In genomic region chr7:127112921-127113597, GRCm38 (mm10) we compare ENCODE assay signal across 16 mouse cellular contexts. TPM values are rescaled to one million over a fixed set of nuclear protein-coding genes. Genes with fewer than 3 reads are reported as not detected.
DNase-seq lines count a peak whose midpoint lies in the region; ATAC-seq and TF ChIP-seq lines count a peak whose summit lies in the region.
"Had no signal": no experiment of that assay in that cellular context is flagged by ENCODE, and none has a peak within 500 bp of the region (broad histone marks: within the 10 kb centered on the region; RNA-seq: fewer than 3 reads in every experiment).

No protein-coding gene starts in this region.

- H3K4me1 ChIP-seq in spleen, adult 2 months (ENCODE audit: control insufficient read depth, insufficient read depth, insufficient read length) = peaks cover 23% of the 10 kb centered on the region; the same call in 1 of the 2 replicates
- peaks cover 2 to 28% of the 10 kb centered on the region in 2 experiments; a peak in 3 of 4 replicates for H3K4me1 ChIP-seq in MEL (ENCODE audit: control insufficient read depth in 1 of 2, insufficient read depth in 2 of 2, low read length in 2 of 2)
- H3K4me1 ChIP-seq in intestine, postnatal 0 days (replicated peaks; ENCODE audit: control insufficient read depth, insufficient read depth, low read length) = peaks cover 6% of the 10 kb centered on the region

- no peak overlapping the region; the same call in 1 of the 2 replicates for H3K4me3 ChIP-seq in spleen, adult 2 months (ENCODE audit: extremely low read depth, insufficient read depth, insufficient read length)
- H3K4me3 ChIP-seq in MEL (ENCODE audit: control insufficient read depth in 1 of 2, insufficient read depth in 1 of 2, low read depth in 2 of 2, low read length in 2 of 2) = no peak overlapping the region
- no peak overlapping the region for H3K4me3 ChIP-seq in intestine, postnatal 0 days (ENCODE audit: low read depth, low read length)
- H3K4me3 ChIP-seq: embryonic facial prominence, embryonic 10.5 days; heart, embryonic 15.5 days; limb, embryonic 15.5 days; neural tube, embryonic 13.5 days had no signal

- H3K36me3 ChIP-seq in spleen, adult 2 months (ENCODE audit: control insufficient read depth, insufficient read depth, low read length) = no peaks in the 10 kb centered on the region
- peaks cover 0 to 17% of the 10 kb centered on the region in 2 experiments; a peak in 2 of 4 replicates for H3K36me3 ChIP-seq in MEL (ENCODE audit: control insufficient read depth in 1 of 2, insufficient read depth in 2 of 2, low read length in 2 of 2)
- no peaks in the 10 kb centered on the region for H3K36me3 ChIP-seq in intestine, postnatal 0 days (ENCODE audit: control insufficient read depth, insufficient read depth)
- H3K36me3 ChIP-seq: embryonic facial prominence, embryonic 10.5 days; heart, embryonic 15.5 days; limb, embryonic 15.5 days; neural tube, embryonic 13.5 days had no signal

- ATAC-seq in intestine, postnatal 0 days = no peak
- no peak for ATAC-seq in frontal cortex, adult (ENCODE audit: low TSS enrichment)

- 9% methylated on average over 9 of the region's 9 CpGs for WGBS in spleen, adult 2 months
- WGBS in intestine, postnatal 0 days = 42% methylated on average over 9 of the region's 9 CpGs

- H3K27me3 ChIP-seq in spleen, adult 2 months (ENCODE audit: control insufficient read depth, insufficient read depth, low read length) = no peaks in the 10 kb centered on the region
- no peaks in the 10 kb centered on the region for H3K27me3 ChIP-seq in MEL (ENCODE audit: control insufficient read depth in 1 of 2, insufficient read depth in 2 of 2, low read length in 2 of 2)
- H3K27me3 ChIP-seq in intestine, postnatal 0 days (replicated peaks; ENCODE audit: control insufficient read depth, insufficient read depth, low read length) = 0 out of 2 replicates have a peak, but pooled peaks cover 4% of the 10 kb centered on the region
- H3K27me3 ChIP-seq: heart, embryonic 15.5 days; limb, embryonic 15.5 days; neural tube, embryonic 13.5 days had no signal

- no peak for TF ChIP-seq CTCF in spleen, adult 2 months (IDR thresholded peaks at IDR 0.05; ENCODE audit: extremely low read depth, insufficient read depth, insufficient read length, insufficient replicate concordance)
- no peak for TF ChIP-seq CTCF in MEL (IDR thresholded peaks at IDR 0.05 in 2 of 3, conservative IDR thresholded peaks at IDR 0.05 in 1 of 3; ENCODE audit: control insufficient read depth in 1 of 3, insufficient read depth in 1 of 3, low read depth in 2 of 3, low read length in 3 of 3, poor library complexity in 1 of 3, severe bottlenecking in 1 of 3)
- TF ChIP-seq CTCF in intestine, postnatal 0 days (IDR thresholded peaks at IDR 0.05; ENCODE audit: low read depth) = no peak

- peak overlapping the region; percentile 71 for H3K27ac ChIP-seq in spleen, adult 2 months (ENCODE audit: insufficient read depth, low read length)
- peak overlapping the region; percentile 56 for H3K27ac ChIP-seq in MEL (ENCODE audit: control insufficient read depth, low read depth, low read length)
- H3K27ac ChIP-seq in intestine, postnatal 0 days (ENCODE audit: low read depth, low read length) = no peak overlapping the region
- H3K27ac ChIP-seq: embryonic facial prominence, embryonic 10.5 days; heart, embryonic 15.5 days; macrophage; neural tube, embryonic 13.5 days had no signal

- no peak for DNase-seq in spleen, adult 2 months (ENCODE audit: low read depth in 1 of 2, low spot score in 2 of 2)
- no peak for DNase-seq in spleen, postnatal 14 days (ENCODE audit: low spot score in 2 of 2)
- DNase-seq in MEL (ENCODE audit: low read depth, low spot score) = no peak
- peak; percentile 34 to 47 for DNase-seq in thymus, postnatal 36 days
- no peak for DNase-seq in right cerebral cortex, postnatal 36 days (ENCODE audit: low spot score in 2 of 2)
- DNase-seq: cerebellum, adult 2 months; right cerebral cortex, postnatal 14 days had no signal

- 0 out of 2 replicates have a peak overlapping the region, but pooled peaks have one; percentile 39 for H3K4me2 ChIP-seq in intestine, postnatal 0 days (replicated peaks; ENCODE audit: low read depth)
- H3K4me2 ChIP-seq: heart, embryonic 15.5 days; limb, embryonic 15.5 days; neural tube, embryonic 13.5 days had no signal

- H3K79me2 ChIP-seq in MEL (ENCODE audit: control insufficient read depth, insufficient read depth, low read length, poor library complexity) = no peaks in the 10 kb centered on the region

- TF ChIP-seq RAD21 in MEL (IDR thresholded peaks at IDR 0.05; ENCODE audit: low read depth, low read length) = no peak

- no peaks in the 10 kb centered on the region for H3K9me3 ChIP-seq in MEL (replicated peaks; ENCODE audit: insufficient read depth, low read length)
- H3K9me3 ChIP-seq in intestine, postnatal 0 days (ENCODE audit: control insufficient read depth) = no peaks in the 10 kb centered on the region
- H3K9me3 ChIP-seq: embryonic facial prominence, embryonic 10.5 days; heart, embryonic 15.5 days; limb, embryonic 15.5 days; neural tube, embryonic 13.5 days had no signal

- peak overlapping the region; percentile 42 for H3K9ac ChIP-seq in MEL (ENCODE audit: control insufficient read depth, low read depth, low read length, poor library complexity, severe bottlenecking)
- no peak overlapping the region for H3K9ac ChIP-seq in intestine, postnatal 0 days (ENCODE audit: low read depth, low read length)
- H3K9ac ChIP-seq: heart, embryonic 15.5 days; limb, embryonic 15.5 days; neural tube, embryonic 13.5 days had no signal

- no peak for TF ChIP-seq POLR2A in spleen, adult 2 months (IDR thresholded peaks at IDR 0.05; ENCODE audit: low read depth, low read length)
- no peak for TF ChIP-seq POLR2A in MEL (IDR thresholded peaks at IDR 0.05; ENCODE audit: control insufficient read depth in 1 of 2, insufficient read depth in 1 of 2, low read depth in 1 of 2, low read length in 2 of 2, poor library complexity in 1 of 2)

- no peak for TF ChIP-seq EP300 in MEL (IDR thresholded peaks at IDR 0.05; ENCODE audit: low read depth in 1 of 2, low read length in 2 of 2)

TF ChIP-seq in MEL, 35 proteins besides CTCF, POLR2A, EP300 and RAD21:
- TF ChIP-seq ZMIZ1 (IDR thresholded peaks at IDR 0.05; ENCODE audit: low read depth, low read length) (no peak), NELFE (IDR thresholded peaks at IDR 0.05; ENCODE audit: low read depth, low read length) (no peak; the same call in 1 of the 2 replicates), MEF2A (IDR thresholded peaks at IDR 0.05; ENCODE audit: extremely low read depth, insufficient replicate concordance, low read depth, low read length, poor library complexity, severe bottlenecking) (no peak), SMC3 (IDR thresholded peaks at IDR 0.05; ENCODE audit: low read depth, low read length) (no peak), MYB (IDR thresholded peaks at IDR 0.05; ENCODE audit: low read depth, low read length) (no peak), MAX (IDR thresholded peaks at IDR 0.05; ENCODE audit: low read length) (no peak), ZC3H11A (IDR thresholded peaks at IDR 0.05; ENCODE audit: low read depth, low read length) (no peak), ZKSCAN1 (IDR thresholded peaks at IDR 0.05; ENCODE audit: low read depth, low read length) (no peak), TCF12 (IDR thresholded peaks at IDR 0.05; ENCODE audit: low read depth, low read length) (no peak), JUND (IDR thresholded peaks at IDR 0.05; ENCODE audit: low read depth, low read length) (no peak), MAFK (IDR thresholded peaks at IDR 0.05; ENCODE audit: borderline replicate concordance, low read depth, low read length) (no peak), MYC (IDR thresholded peaks at IDR 0.05; ENCODE audit: low read depth, low read length) (no peak), GATA1 (IDR thresholded peaks at IDR 0.05; ENCODE audit: low read depth, low read length) (no peak), MAZ (IDR thresholded peaks at IDR 0.05; ENCODE audit: low read depth, low read length) (no peak), NRF1 (IDR thresholded peaks at IDR 0.05; ENCODE audit: insufficient read depth, low read depth, low read length, poor library complexity, severe bottlenecking) (no peak), UBTF (IDR thresholded peaks at IDR 0.05; ENCODE audit: borderline replicate concordance, insufficient read depth, low read depth, low read length) (no peak), RCOR1 (IDR thresholded peaks at IDR 0.05; ENCODE audit: low read depth, low read length) (no peak), POLR2AphosphoS2 (IDR thresholded peaks at IDR 0.05; ENCODE audit: low read length) (no peak), USF1 (IDR thresholded peaks at IDR 0.05; ENCODE audit: low read depth, low read length) (no peak)

RNA-seq across cellular contexts. Expression of gene Qprt, which starts 9.0 kb away (rescaled TPM):
- polyA plus RNA-seq in spleen, adult 2 months (2012; rRNA removed) = 5.5 and 5.8 TPM in 2 replicates
- 2.5 and 2.7 TPM in 2 replicates for total RNA-seq in MEL (2012; rRNA removed)
- 1 to 10 TPM in 1 of 2 experiments, not detected in 1; 3.7 TPM for polyA plus RNA-seq in MEL (2012; ENCODE audit: insufficient read depth in 1 of 2, insufficient read length in 2 of 2, low read depth in 1 of 2, low replicate concordance in 2 of 2, missing spikeins in 1 of 2)
- polyA plus RNA-seq in intestine, postnatal 0 days (2015; fragmentation: Nextera tagmentation; extraction: Ambion mirVana) = 1.8 and 2.0 TPM in 2 replicates
- polyA plus RNA-seq: macrophage had no signal

RNA-seq across cellular contexts. Expression of gene AI467606, which starts 21.9 kb away (rescaled TPM):
- 135 and 221 TPM in 2 replicates for polyA plus RNA-seq in spleen, adult 2 months (2012; rRNA removed)
- total RNA-seq in MEL (2012; rRNA removed) = 51.1 and 54.9 TPM in 2 replicates
- polyA plus RNA-seq in MEL (2012; ENCODE audit: insufficient read depth in 1 of 2, insufficient read length in 2 of 2, low read depth in 1 of 2, low replicate concordance in 2 of 2, missing spikeins in 1 of 2) = 100 to 1,000 TPM in 1 of 2 experiments, 10 to 100 TPM in 1; 79.4 to 101 TPM
- 5.2 and 5.8 TPM in 2 replicates for polyA plus RNA-seq in intestine, postnatal 0 days (2015; fragmentation: Nextera tagmentation; extraction: Ambion mirVana)

RNA-seq across cellular contexts. Expression of gene Spn, which starts 24.6 kb away (rescaled TPM):
- 54.6 and 56.6 TPM in 2 replicates for polyA plus RNA-seq in spleen, adult 2 months (2012; rRNA removed)
- total RNA-seq in MEL (2012; rRNA removed) = 169 and 182 TPM in 2 replicates
- 100 to 1,000 TPM; 135 to 184 TPM for polyA plus RNA-seq in MEL (2012; ENCODE audit: insufficient read depth in 1 of 2, insufficient read length in 2 of 2, low read depth in 1 of 2, low replicate concordance in 2 of 2, missing spikeins in 1 of 2)
- 0.09 and 0.13 TPM in 2 replicates for polyA plus RNA-seq in intestine, postnatal 0 days (2015; fragmentation: Nextera tagmentation; extraction: Ambion mirVana)

RNA-seq across cellular contexts. Expression of gene Zg16, which starts 25.9 kb away (rescaled TPM):
- polyA plus RNA-seq in spleen, adult 2 months (2012; rRNA removed) = 1,018 and 1,065 TPM in 2 replicates
- total RNA-seq in MEL (2012; rRNA removed) = 57.1 and 89.3 TPM in 2 replicates
- 10 to 100 TPM in 1 of 2 experiments, not detected in 1; 50.4 TPM for polyA plus RNA-seq in MEL (2012; ENCODE audit: insufficient read depth in 1 of 2, insufficient read length in 2 of 2, low read depth in 1 of 2, low replicate concordance in 2 of 2, missing spikeins in 1 of 2)
- polyA plus RNA-seq in intestine, postnatal 0 days (2015; fragmentation: Nextera tagmentation; extraction: Ambion mirVana) = 175 and 225 TPM in 2 replicates
- total RNA-seq: gastrocnemius, adult 8-10 months had no signal
- polyA plus RNA-seq: embryonic facial prominence, embryonic 10.5 days; forebrain, embryonic 11.5 days; heart, embryonic 15.5 days; limb, embryonic 15.5 days; macrophage; neural tube, embryonic 13.5 days had no signal

Comparison
In these comparisons a context has a peak if more than half of its experiments do, and no peak if none do; other contexts are left out.
1. DNase-seq: peak in thymus, postnatal 36 days (2 of 2); none in spleen, adult 2 months (0 of 2), spleen, postnatal 14 days (0 of 2), MEL (single experiment) and right cerebral cortex, postnatal 36 days (0 of 2).
2. RNA of gene AI467606, which starts 21.9 kb away (polyA plus RNA-seq): 135 to 221 TPM in spleen, adult 2 months and 79.4 to 101 TPM in MEL; 5.2 to 5.8 TPM in intestine, postnatal 0 days; every median in the first group is over 10 times any median in the second.
3. RNA of gene Spn, which starts 24.6 kb away (polyA plus RNA-seq): 135 to 184 TPM in MEL and 54.6 to 56.6 TPM in spleen, adult 2 months; 0.09 to 0.13 TPM in intestine, postnatal 0 days; every median in the first group is over 10 times any median in the second.